Mouse (Mus musculus) CH12.LX (cell line): Measurements from ENCODE around the gene Gars. TPM values are rescaled to one million over a fixed set of nuclear protein-coding genes. Genes with fewer than 3 reads are reported as not detected.

Experiments
- DNase-seq: peaks from one replicate; pipeline ENCODE4 v3.0.0-alpha.2; 2013; ENCODE audit errors: extremely low read depth
- H3K27ac ChIP-seq: 2 replicates; pipeline ENCODE4 v1.5.1; 2012; ENCODE audit warnings: low read depth, mild to moderate bottlenecking, control low read depth, moderate library complexity; ENCODE audit not compliant: insufficient read depth
- H3K27me3 ChIP-seq: replicated peaks from 2 replicates; pipeline ENCODE3; 2012; ENCODE audit warnings: inconsistent platforms
- H3K36me3 ChIP-seq, 2 experiments: replicated peaks in 1 of 2; 2 replicates each; pipeline versions ENCODE3 to v1.6.1; 2012; ENCODE audit warnings: inconsistent platforms in 1 of 2, low read length in 1 of 2, mild to moderate bottlenecking in 1 of 2, mixed read lengths in 1 of 2, moderate library complexity in 1 of 2; ENCODE audit not compliant: control insufficient read depth in 1 of 2, insufficient read depth in 1 of 2
- H3K4me1 ChIP-seq, 2 experiments: 2 replicates each; pipeline ENCODE4 v1.6.1; 2012; ENCODE audit warnings: inconsistent platforms in 1 of 2, moderate library complexity in 1 of 2; ENCODE audit not compliant: insufficient read depth in 2 of 2, control insufficient read depth in 1 of 2
- H3K4me2 ChIP-seq: 2 replicates; pipeline ENCODE4 v1.6.1; 2012; ENCODE audit warnings: low read depth, mild to moderate bottlenecking, control low read depth; ENCODE audit not compliant: poor library complexity, insufficient read depth, severe bottlenecking
- H3K4me3 ChIP-seq, 3 experiments: fragments of 150-350 bp in 1 of 3; sonication (generic) in 1 of 3; replicated peaks in 1 of 3; 2 replicates each; pipeline versions ENCODE3 to v1.5.1; 2011 to 2012; ENCODE audit warnings: low read depth in 2 of 3, low read length in 2 of 3, mild to moderate bottlenecking in 2 of 3, moderate library complexity in 2 of 3, control low read depth in 1 of 3, improper control_type of control experiment in 1 of 3, inconsistent platforms in 1 of 3, mixed read lengths in 1 of 3; ENCODE audit not compliant: poor library complexity in 1 of 3
- H3K79me2 ChIP-seq: replicated peaks from 2 replicates; pipeline ENCODE4 v1.6.1; 2012; ENCODE audit warnings: mild to moderate bottlenecking, moderate library complexity; ENCODE audit not compliant: control insufficient read depth, poor library complexity, insufficient read depth, severe bottlenecking; ENCODE audit errors: extremely low read depth
- H3K9ac ChIP-seq: 2 replicates; pipeline ENCODE4 v1.6.1; 2012; ENCODE audit warnings: low read depth, mild to moderate bottlenecking, control low read depth, moderate library complexity; ENCODE audit not compliant: insufficient read depth
- H3K9me3 ChIP-seq: replicated peaks from 2 replicates; pipeline ENCODE3; 2012; ENCODE audit warnings: low read length, inconsistent platforms, mixed read lengths
- CHD1 ChIP-seq: IDR thresholded peaks from 2 replicates; pipeline ENCODE4 v1.6.1; 2012; ENCODE audit warnings: low read depth, low read length, improper control_type of control experiment, inconsistent platforms
- CHD2 ChIP-seq: IDR thresholded peaks from 2 replicates; pipeline ENCODE4 v1.6.1; 2011; ENCODE audit warnings: low read length, improper control_type of control experiment
- CTCF ChIP-seq, 2 experiments: IDR thresholded peaks in 1 of 2; conservative IDR thresholded peaks in 1 of 2; 2 replicates each; pipeline ENCODE4 v1.5.1; 2011 to 2012; ENCODE audit warnings: low read depth in 2 of 2, low read length in 2 of 2, improper control_type of control experiment in 1 of 2, inconsistent platforms in 1 of 2, mild to moderate bottlenecking in 1 of 2, moderate library complexity in 1 of 2
- ELF1 ChIP-seq: IDR thresholded peaks from 2 replicates; pipeline ENCODE4 v1.6.1; 2014; ENCODE audit warnings: low read depth, mild to moderate bottlenecking, inconsistent platforms, low read length, improper control_type of control experiment
- EP300 ChIP-seq: IDR thresholded peaks from 2 replicates; pipeline ENCODE4 v1.6.1; 2011; ENCODE audit warnings: low read length, improper control_type of control experiment
- ETS1 ChIP-seq: conservative IDR thresholded peaks from 2 replicates; pipeline ENCODE4 v1.6.1; 2012; ENCODE audit warnings: low read depth, mild to moderate bottlenecking, inconsistent platforms, low read length, improper control_type of control experiment, moderate library complexity
- HCFC1 ChIP-seq: IDR thresholded peaks from 2 replicates; pipeline ENCODE4 v1.6.1; 2012; ENCODE audit warnings: low read depth, mild to moderate bottlenecking, inconsistent platforms, low read length, improper control_type of control experiment
- IRF4 ChIP-seq: IDR thresholded peaks from 2 replicates; pipeline ENCODE4 v1.6.1; 2014; ENCODE audit warnings: low read depth, mild to moderate bottlenecking, inconsistent platforms, low read length, improper control_type of control experiment
- JUN ChIP-seq: IDR thresholded peaks from 2 replicates; pipeline ENCODE4 v1.6.1; 2011; ENCODE audit warnings: low read depth, mild to moderate bottlenecking, low read length, improper control_type of control experiment, moderate library complexity; ENCODE audit not compliant: insufficient read depth
- JUND ChIP-seq: conservative IDR thresholded peaks from 2 replicates; pipeline ENCODE4 v1.6.1; 2011; ENCODE audit warnings: low read depth, low read length, improper control_type of control experiment
- KAT2A ChIP-seq: IDR thresholded peaks from 2 replicates; pipeline ENCODE4 v1.6.1; 2012; ENCODE audit warnings: low read length, improper control_type of control experiment, inconsistent platforms; ENCODE audit not compliant: insufficient replicate concordance
- MAX ChIP-seq: IDR thresholded peaks from 2 replicates; pipeline ENCODE4 v1.6.1; 2011; ENCODE audit warnings: low read length, improper control_type of control experiment
- MXI1 ChIP-seq: IDR thresholded peaks from 2 replicates; pipeline ENCODE4 v1.6.1; 2011; ENCODE audit warnings: mild to moderate bottlenecking, low read depth, low read length, improper control_type of control experiment
- NELFE ChIP-seq: IDR thresholded peaks from 2 replicates; pipeline ENCODE4 v1.6.1; 2011; ENCODE audit warnings: low read depth, low read length, improper control_type of control experiment
- POLR2A ChIP-seq: IDR thresholded peaks from 2 replicates; pipeline ENCODE4 v1.6.1; 2011; ENCODE audit warnings: low read depth, mild to moderate bottlenecking, improper control_type of control experiment, low read length
- POLR2AphosphoS2 ChIP-seq: IDR thresholded peaks from 2 replicates; pipeline ENCODE4 v1.6.1; 2011; ENCODE audit warnings: low read depth, low read length, improper control_type of control experiment
- RAD21 ChIP-seq: IDR thresholded peaks from 2 replicates; pipeline ENCODE4 v1.6.1; 2011; ENCODE audit warnings: low read depth, mild to moderate bottlenecking, low read length, improper control_type of control experiment, moderate library complexity
- SIN3A ChIP-seq: IDR thresholded peaks from 2 replicates; pipeline ENCODE4 v1.6.1; 2012; ENCODE audit warnings: low read length, improper control_type of control experiment, inconsistent platforms
- SMC3 ChIP-seq: IDR thresholded peaks from 2 replicates; pipeline ENCODE4 v1.6.1; 2011; ENCODE audit warnings: low read depth, low read length, improper control_type of control experiment
- TBP ChIP-seq: conservative IDR thresholded peaks from 2 replicates; pipeline ENCODE4 v1.6.1; 2011; ENCODE audit warnings: low read depth, low read length, improper control_type of control experiment
- UBTF ChIP-seq: IDR thresholded peaks from 2 replicates; pipeline ENCODE4 v1.6.1; 2012; ENCODE audit warnings: low read depth, mild to moderate bottlenecking, inconsistent platforms, low read length, improper control_type of control experiment, moderate library complexity
- USF1 ChIP-seq: IDR thresholded peaks from 2 replicates; pipeline ENCODE4 v1.6.1; 2014; ENCODE audit warnings: low read depth, mild to moderate bottlenecking, inconsistent platforms, low read length, improper control_type of control experiment
- ZMIZ1 ChIP-seq: IDR thresholded peaks from 2 replicates; pipeline ENCODE4 v1.6.1; 2012; ENCODE audit warnings: low read depth, mild to moderate bottlenecking, inconsistent platforms, low read length, improper control_type of control experiment
- ZNF384 ChIP-seq: IDR thresholded peaks from 2 replicates; pipeline ENCODE4 v1.6.1; 2012; ENCODE audit warnings: low read depth, low read length, improper control_type of control experiment, inconsistent platforms
- dilution Hi-C: fragments of 300-500 bp; cut with MboI; formaldehyde crosslinking; loops from 2 replicates; pipeline ENCODE4 v1.14.3; 2020; ENCODE audit warnings: low sequenced_read_pairs; ENCODE audit not compliant: extremely low pct_unique_long_range_greater_than_20kb, extremely low pct_ligation_motif_present
- in situ Hi-C: fragments of 300-500 bp; cut with MboI; formaldehyde crosslinking; loops from 3 replicates; pipeline ENCODE4 v1.14.3; 2019; ENCODE audit warnings: low sequenced_read_pairs, low pct_ligation_motif_present, low pct_unique_long_range_greater_than_20kb, mixed read lengths
- polyA plus RNA-seq: library from polyadenylated mRNA; unstranded; fragments of >175 nt; gene quantifications from 2 replicates; pipeline ENCODE4 v1.2.1, GENCODE M21; 2012; ENCODE audit warnings: low read depth; ENCODE audit not compliant: insufficient read length
- total RNA-seq, 2 experiments: library from RNA; depleted of rRNA; stranded (reverse); fragments of 300-350 nt in 1 of 2; fragments of >200 nt in 1 of 2; gene quantifications; 2 replicates each; pipeline ENCODE4 v1.2.3; 2012 to 2014

The Gars gene
- total and polyA plus RNA-seq, 3 experiments = 329 to 457 (median 341) TPM

DNA sequence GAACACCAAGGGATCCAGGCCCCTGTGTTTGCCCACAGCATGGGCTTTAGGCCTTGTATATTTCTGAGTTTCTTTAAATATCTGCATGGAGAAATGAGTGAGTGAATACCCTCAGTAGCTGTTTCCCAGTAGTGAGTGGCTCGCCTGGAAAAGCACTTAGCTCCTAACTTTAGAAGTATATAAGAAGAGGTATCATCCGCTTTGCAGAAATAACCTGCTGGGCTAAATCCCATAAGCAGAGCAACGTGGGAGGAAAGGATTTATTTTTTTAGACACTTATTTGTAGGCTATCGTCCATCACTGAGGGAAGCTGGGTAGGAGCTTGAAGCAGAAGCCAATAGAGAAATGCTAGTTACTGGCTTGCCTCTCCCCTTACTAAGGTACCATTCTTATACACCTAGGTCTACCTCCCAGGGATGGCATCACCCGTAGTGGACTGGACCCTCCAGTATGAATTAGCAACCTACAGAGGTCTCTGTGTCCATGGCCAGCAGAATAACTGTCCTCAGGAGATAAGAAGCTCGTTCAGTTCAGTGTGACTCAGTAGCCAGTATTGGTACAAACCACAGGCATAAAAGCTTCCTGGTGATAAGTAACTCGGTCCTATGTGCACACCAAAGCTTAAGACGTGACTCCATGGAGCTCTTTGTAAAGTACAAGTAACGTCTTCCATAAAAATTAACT is 26.1 kb downstream of the Gars start:
- in situ Hi-C loops = no loop called here
- no peak overlapping the region for H3K4me2 ChIP-seq
- H3K36me3 ChIP-seq = peaks cover 83 to 99% of the 10 kb centered on the region in 2 experiments
- DNase-seq = no peak
- H3K27me3 ChIP-seq = no peaks in the 10 kb centered on the region
- H3K4me1 ChIP-seq = no peaks in the 10 kb centered on the region
- H3K4me3 ChIP-seq = no peak overlapping the region
- dilution Hi-C loops = no loop called here
- H3K27ac ChIP-seq = no peak overlapping the region
- no peak overlapping the region for H3K9ac ChIP-seq
- H3K9me3 ChIP-seq = no peaks in the 10 kb centered on the region
- TF ChIP-seq ETS1 (no peak), CTCF (conservative IDR thresholded peaks at IDR 0.05 in 1 of 2, IDR thresholded peaks at IDR 0.05 in 1 of 2; ENCODE audit: low read depth in 2 of 2, low read length in 2 of 2) (no peak)
- TF ChIP-seq, all 38 proteins: peak for 0
- H3K79me2 ChIP-seq = peaks cover 7% of the 10 kb centered on the region

- no peaks in the 10 kb centered on the region for H3K4me1 ChIP-seq
- H3K9me3 ChIP-seq = no peaks in the 10 kb centered on the region
- dilution Hi-C loops = no loop called here
- no peak for DNase-seq
- no peak overlapping the region for H3K4me2 ChIP-seq
- peaks cover 7% of the 10 kb centered on the region for H3K79me2 ChIP-seq
- H3K9ac ChIP-seq = no peak overlapping the region
- H3K27ac ChIP-seq = no peak overlapping the region
- H3K4me3 ChIP-seq = no peak overlapping the region
- peaks cover 82 to 99% of the 10 kb centered on the region in 2 experiments for H3K36me3 ChIP-seq
- no peaks in the 10 kb centered on the region for H3K27me3 ChIP-seq
- in situ Hi-C loops = no loop called here
- TF ChIP-seq TBP (no peak), RAD21 (no peak), KAT2A (no peak), JUN (no peak), ZMIZ1 (no peak), USF1 (no peak), CHD2 (no peak)
Observed at GRCm38 (mm10) chr6:55064477-55064827, 26.6 kb downstream of the Gars start.

- Histone ChIP-seq H3K4me2 (no peak overlapping the region), H3K27me3 (no peaks in the 10 kb centered on the region), H3K27ac (no peak overlapping the region), H3K9me3 (no peaks in the 10 kb centered on the region), H3K4me3 (no peak overlapping the region), H3K79me2 (peaks cover 7% of the 10 kb centered on the region), H3K4me1 (no peaks in the 10 kb centered on the region), H3K9ac (no peak overlapping the region), H3K36me3 (peaks cover 77 to 96% of the 10 kb centered on the region in 2 experiments)
- TF ChIP-seq ZNF384 (no peak), POLR2A (no peak), CHD1 (no peak), SIN3A (no peak), MAX (no peak), HCFC1 (no peak), JUN (no peak), CTCF (conservative IDR thresholded peaks at IDR 0.05 in 1 of 2, IDR thresholded peaks at IDR 0.05 in 1 of 2; ENCODE audit: low read depth in 2 of 2, low read length in 2 of 2) (no peak), EP300 (no peak), SMC3 (no peak), IRF4 (no peak), POLR2AphosphoS2 (no peak), UBTF (no peak), ELF1 (no peak), NELFE (no peak), JUND (no peak), USF1 (no peak), MXI1 (no peak)
- DNase-seq = no peak
- dilution Hi-C loops = no loop called here
- in situ Hi-C loops = no loop called here
Observed at GRCm38 (mm10) chr6:55065903-55066302, 28.1 kb downstream of the Gars start.
